8 mouse cellular contexts compared by ENCODE assay signal in genomic region chr9:98563137-98564126, GRCm38 (mm10). TPM values are rescaled to one million over a fixed set of nuclear protein-coding genes. Genes with fewer than 3 reads are reported as not detected.
A peak's percentile ranks its signal among the peaks of the same experiment; 100 is the strongest.
DNase-seq lines count a peak whose midpoint lies in the region; ATAC-seq and TF ChIP-seq lines count a peak whose summit lies in the region.

TSS of gene Copb2 (plus strand) at chr9:98563721.

- peak within 1 kb of the TSS; percentile 78 for H3K4me2 ChIP-seq in heart, embryonic 11.5 days
- H3K4me2 ChIP-seq in kidney, embryonic 16.5 days (replicated peaks; ENCODE audit: low read depth, low read length): peak within 1 kb of the TSS; percentile 84
- peak within 1 kb of the TSS; percentile 79 for H3K4me2 ChIP-seq in myocyte (ENCODE audit: low read depth)

- under 1% methylated on average over 76 of the region's 76 CpGs for WGBS in heart, embryonic 11.5 days (ENCODE audit: insufficient replicate concordance)
- under 1% methylated on average over 76 of the region's 76 CpGs for WGBS in kidney, embryonic 16.5 days
- under 1% methylated on average over 76 of the region's 76 CpGs for WGBS in liver, adult 2 months

- peaks cover 20% of the 10 kb centered on the region for H3K79me2 ChIP-seq in liver, adult 2 months (ENCODE audit: control insufficient read depth, insufficient read depth, low read length)
- peaks cover 46% of the 10 kb centered on the region for H3K79me2 ChIP-seq in myocyte (ENCODE audit: control insufficient read depth, insufficient read depth)

- DNase-seq in B cell, adult 2 months: peak; percentile 99 to 100
- peak; percentile 99 for DNase-seq in brain, adult 2 months (ENCODE audit: low read depth, low spot score)
- peak; percentile 88 for DNase-seq in liver, adult 2 months (ENCODE audit: extremely low read depth, low read depth, low spot score)
- DNase-seq in splenic B cell, adult 2 months (ENCODE audit: low read depth, low spot score): peak; percentile 99

- no peaks in the 10 kb centered on the region for H3K36me3 ChIP-seq in heart, embryonic 11.5 days (ENCODE audit: control insufficient read depth, insufficient read depth, low read length)
- peaks cover 4% of the 10 kb centered on the region; the same call in 1 of the 2 replicates for H3K36me3 ChIP-seq in kidney, embryonic 16.5 days (ENCODE audit: insufficient read depth, low read length)
- H3K36me3 ChIP-seq in liver, adult 2 months (ENCODE audit: control insufficient read depth, insufficient read depth, low read length): peaks cover 8% of the 10 kb centered on the region
- H3K36me3 ChIP-seq in myocyte (ENCODE audit: control insufficient read depth, insufficient read depth): peaks cover 4% of the 10 kb centered on the region
- no peaks in the 10 kb centered on the region for H3K36me3 ChIP-seq in splenic B cell, adult 2 months (ENCODE audit: control insufficient read depth, insufficient read depth, low read length, poor library complexity, severe bottlenecking)

- peaks cover 14% of the 10 kb centered on the region for H3K4me1 ChIP-seq in heart, embryonic 11.5 days (ENCODE audit: control insufficient read depth, insufficient read depth, low read length)
- peaks cover 16% of the 10 kb centered on the region for H3K4me1 ChIP-seq in kidney, embryonic 16.5 days (ENCODE audit: insufficient read depth, low read length)
- H3K4me1 ChIP-seq in liver, adult 2 months (ENCODE audit: control insufficient read depth, insufficient read depth, low read length): peaks cover 13% of the 10 kb centered on the region

- H3K4me3 ChIP-seq in heart, embryonic 11.5 days (ENCODE audit: low read depth, low read length): peak within 1 kb of the TSS; percentile 68
- H3K4me3 ChIP-seq in kidney, embryonic 16.5 days (ENCODE audit: low read length): peak within 1 kb of the TSS; percentile 98
- peak within 1 kb of the TSS; percentile 88 for H3K4me3 ChIP-seq in liver, adult 2 months (ENCODE audit: insufficient read depth, low read depth, low read length)
- peak within 1 kb of the TSS; percentile 93 for H3K4me3 ChIP-seq in myocyte

- H3K27me3 ChIP-seq in heart, embryonic 11.5 days (ENCODE audit: control insufficient read depth, insufficient read depth, low read length): no peaks in the 10 kb centered on the region
- H3K27me3 ChIP-seq in kidney, embryonic 16.5 days (ENCODE audit: insufficient read depth, low read length): no peaks in the 10 kb centered on the region
- H3K27me3 ChIP-seq in liver, adult 2 months (ENCODE audit: control insufficient read depth, insufficient read depth, low read length): no peaks in the 10 kb centered on the region
- no peaks in the 10 kb centered on the region for H3K27me3 ChIP-seq in myocyte (ENCODE audit: control insufficient read depth, insufficient read depth, insufficient read length)
- H3K27me3 ChIP-seq in splenic B cell, adult 2 months (ENCODE audit: control insufficient read depth, insufficient read depth, low read length, poor library complexity, severe bottlenecking): no peaks in the 10 kb centered on the region

- peak within 1 kb of the TSS; percentile 69 for H3ac ChIP-seq in myocyte (ENCODE audit: control insufficient read depth, insufficient read length)

- H3K9ac ChIP-seq in heart, embryonic 11.5 days (ENCODE audit: low read depth, low read length): peak within 1 kb of the TSS; percentile 81
- H3K9ac ChIP-seq in kidney, embryonic 16.5 days (replicated peaks; ENCODE audit: low read length): peak within 1 kb of the TSS; percentile 95
- peak within 1 kb of the TSS; percentile 90 for H3K9ac ChIP-seq in liver, adult 2 months (ENCODE audit: low read depth, low read length)

- H3K9me3 ChIP-seq in heart, embryonic 11.5 days (replicated peaks; ENCODE audit: control insufficient read depth, low read length): no peaks in the 10 kb centered on the region
- no peaks in the 10 kb centered on the region for H3K9me3 ChIP-seq in kidney, embryonic 16.5 days (ENCODE audit: low read length)

- TF ChIP-seq POLR2A in liver, adult 2 months (IDR thresholded peaks at IDR 0.05; ENCODE audit: extremely low read depth, insufficient read depth, low read length): peak; percentile 87
- TF ChIP-seq POLR2A in myocyte (IDR thresholded peaks at IDR 0.05; ENCODE audit: insufficient read length, low read depth): peak; percentile 84

- 0 out of 2 replicates have a peak, but pooled peaks have one; percentile 6 for TF ChIP-seq CTCF in liver, adult 2 months (IDR thresholded peaks at IDR 0.05; ENCODE audit: low read depth, low read length)

- peak within 1 kb of the TSS; percentile 55 for H3K27ac ChIP-seq in heart, embryonic 11.5 days (ENCODE audit: low read depth, low read length)
- H3K27ac ChIP-seq in kidney, embryonic 16.5 days (ENCODE audit: low read length): peak within 1 kb of the TSS; percentile 92
- peak within 1 kb of the TSS; percentile 75 for H3K27ac ChIP-seq in liver, adult 2 months (replicated peaks; ENCODE audit: insufficient read depth, low read depth, low read length)

- peak; percentile 97 for ATAC-seq in erythroblast, adult 5-6 weeks (replicated peaks; ENCODE audit: low FRiP score, poor library complexity, severe bottlenecking)
- peak; percentile 99 for ATAC-seq in heart, embryonic 11.5 days (replicated peaks; ENCODE audit: insufficient number of reproducible peaks, low FRiP score, low TSS enrichment)
- ATAC-seq in kidney, embryonic 16.5 days (ENCODE audit: low FRiP score, low TSS enrichment): peak; percentile 100

TF ChIP-seq in myocyte, 11 proteins besides CTCF, POLR2A, EP300 and RAD21:
- TF ChIP-seq POLR2AphosphoS2 (IDR thresholded peaks at IDR 0.05; ENCODE audit: insufficient read length, low read depth) (peak; percentile 87), MYOG (IDR thresholded peaks at IDR 0.05; ENCODE audit: control insufficient read depth in 1 of 3, insufficient read depth in 1 of 3, insufficient read length in 2 of 3, low read depth in 2 of 3) (no peak), MAX (IDR thresholded peaks at IDR 0.05; ENCODE audit: low read depth) (no peak), USF1 (IDR thresholded peaks at IDR 0.05; ENCODE audit: low read depth) (no peak), REST (IDR thresholded peaks at IDR 0.05; ENCODE audit: insufficient read depth, insufficient read length) (no peak), MYOD1 (IDR thresholded peaks at IDR 0.05; ENCODE audit: control insufficient read depth in 1 of 3, insufficient read length in 2 of 3, low read depth in 2 of 3) (peak in 1 of 3 experiments; percentile 24), E2F4 (IDR thresholded peaks at IDR 0.05; ENCODE audit: insufficient read depth) (no peak), SRF (IDR thresholded peaks at IDR 0.05; ENCODE audit: control insufficient read depth, insufficient read length, low read depth) (peak; percentile 50), CEBPB (IDR thresholded peaks at IDR 0.05; ENCODE audit: insufficient read depth, poor library complexity, severe bottlenecking) (no peak), TCF12 (IDR thresholded peaks at IDR 0.05; ENCODE audit: insufficient read depth, poor library complexity, severe bottlenecking) (no peak), TCF3 (IDR thresholded peaks at IDR 0.05; ENCODE audit: insufficient read length, low read depth) (no peak)

RNA-seq across cellular contexts. Expression of gene Copb2, which starts in this region (rescaled TPM):
- 70.3 and 71.5 TPM in 2 replicates for total RNA-seq in erythroblast, adult 5-6 weeks (2015; ENCODE audit: low replicate concordance)
- 55.8 and 66.2 TPM in 2 replicates for total RNA-seq in erythroblast, adult 5-6 weeks (2017; ENCODE audit: low replicate concordance)
- 142 and 175 TPM in 2 replicates for polyA plus RNA-seq in heart, embryonic 11.5 days (2014; fragmentation: Nextera tagmentation; extraction: Ambion mirVana)
- polyA plus RNA-seq in kidney, embryonic 16.5 days (2015; fragmentation: Nextera tagmentation; extraction: Ambion mirVana): 185 and 187 TPM in 2 replicates
- 89.6 and 108 TPM in 2 replicates for total RNA-seq in liver, adult 2 months (2014; rRNA removed)
- 23.9 and 24.6 TPM in 2 replicates for polyA plus RNA-seq in liver, adult 2 months (2012; rRNA removed)
- polyA plus RNA-seq in myocyte (2012; fragmentation: generic; extraction: Trizol): 94.1 TPM

Comparison
In these comparisons a context has a peak if more than half of its experiments do, and no peak if none do; other contexts are left out.
1. Peak in every context shown above with its lines: DNase-seq, ATAC-seq, H3K4me3 ChIP-seq and H3K27ac ChIP-seq.